In the genomic region with DNA sequence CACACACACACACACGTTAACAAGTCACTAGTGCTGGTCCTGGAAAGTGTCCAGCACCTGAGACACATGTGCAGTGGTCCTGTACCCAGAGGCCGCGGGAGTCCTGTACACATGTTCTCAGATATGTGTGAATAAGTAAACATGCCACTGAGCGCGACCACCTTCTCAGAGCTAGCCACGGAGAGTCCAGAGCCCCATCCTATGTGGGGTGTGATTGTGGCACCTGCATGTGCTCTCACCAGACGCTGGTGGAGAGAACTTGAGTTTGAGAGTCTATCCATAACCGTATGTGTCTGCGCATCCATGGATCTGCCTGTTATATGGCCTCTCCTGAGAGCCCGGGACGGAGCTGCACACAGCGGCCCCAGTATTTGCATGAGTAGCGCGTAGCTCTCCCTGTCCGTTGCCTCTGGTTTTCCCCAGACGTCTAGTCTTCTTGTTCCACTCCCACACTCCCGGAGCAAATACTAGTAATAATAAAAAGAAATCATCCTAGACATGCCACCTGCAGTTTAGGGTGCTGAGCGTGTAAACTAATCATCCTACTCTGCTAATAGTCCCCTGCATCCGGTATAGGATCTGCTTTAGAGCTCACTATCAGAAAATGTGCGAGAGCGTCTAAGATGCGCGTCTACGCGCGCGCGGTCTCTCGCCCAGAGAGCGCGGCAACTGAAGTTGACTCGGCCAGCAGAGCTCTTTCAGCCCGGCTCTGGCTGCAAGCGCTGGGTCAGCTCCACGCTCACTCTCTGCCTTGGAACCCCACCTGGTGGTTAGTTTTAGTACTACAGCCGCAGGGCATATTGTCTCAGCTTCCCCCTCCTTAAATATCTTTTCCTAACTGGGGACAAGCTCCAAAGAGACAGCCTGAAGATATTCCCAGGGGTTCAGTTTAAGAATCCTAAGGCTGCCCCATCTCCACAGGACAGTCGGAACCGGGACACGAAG, we compare ENCODE assay signal across 8 mouse cellular contexts. TPM values are rescaled to one million over a fixed set of nuclear protein-coding genes. Genes with fewer than 3 reads are reported as not detected.
DNase-seq lines count a peak whose midpoint lies in the region; ATAC-seq and TF ChIP-seq lines count a peak whose summit lies in the region.

No protein-coding gene starts in this region.

- peak overlapping the region; percentile 47 for H3K4me3 ChIP-seq in heart, embryonic 11.5 days (ENCODE audit: low read depth, low read length)
- peak overlapping the region; percentile 50 for H3K4me3 ChIP-seq in kidney, embryonic 15.5 days (replicated peaks)
- H3K4me3 ChIP-seq in stomach, embryonic 15.5 days (replicated peaks), result peak overlapping the region; percentile 49; the same call in 1 of the 2 replicates

- no peak overlapping the region for H3K27ac ChIP-seq in heart, embryonic 11.5 days (ENCODE audit: low read depth, low read length)
- H3K27ac ChIP-seq in kidney, embryonic 15.5 days, result no peak overlapping the region
- no peak overlapping the region for H3K27ac ChIP-seq in stomach, embryonic 15.5 days

- peak; percentile 70; the same call in 1 of the 2 replicates for ATAC-seq in erythroblast, adult 5-6 weeks (replicated peaks; ENCODE audit: low FRiP score, poor library complexity, severe bottlenecking)
- no peak for ATAC-seq in heart, embryonic 11.5 days (replicated peaks; ENCODE audit: insufficient number of reproducible peaks, low FRiP score, low TSS enrichment)
- ATAC-seq in kidney, embryonic 15.5 days (replicated peaks; ENCODE audit: low FRiP score), result peak; percentile 69
- peak; percentile 62 for ATAC-seq in stomach, embryonic 15.5 days (ENCODE audit: insufficient read depth, low FRiP score, low read depth)

- H3K9ac ChIP-seq in heart, embryonic 11.5 days (ENCODE audit: low read depth, low read length), result no peak overlapping the region
- H3K9ac ChIP-seq in kidney, embryonic 15.5 days, result no peak overlapping the region
- H3K9ac ChIP-seq in stomach, embryonic 15.5 days, result no peak overlapping the region

- H3K4me2 ChIP-seq in heart, embryonic 11.5 days, result peak overlapping the region; percentile 94
- peak overlapping the region; percentile 89 for H3K4me2 ChIP-seq in kidney, embryonic 15.5 days
- H3K4me2 ChIP-seq in stomach, embryonic 15.5 days, result peak overlapping the region; percentile 94

- no peaks in the 10 kb centered on the region for H3K36me3 ChIP-seq in heart, embryonic 11.5 days (ENCODE audit: control insufficient read depth, insufficient read depth, low read length)
- no peaks in the 10 kb centered on the region for H3K36me3 ChIP-seq in kidney, embryonic 15.5 days
- no peaks in the 10 kb centered on the region for H3K36me3 ChIP-seq in stomach, embryonic 15.5 days

- no peak for TF ChIP-seq POLR2A in brain, embryonic 14.5 days (IDR thresholded peaks at IDR 0.05; ENCODE audit: borderline replicate concordance, extremely low read depth, insufficient read depth, insufficient read length, poor library complexity, severe bottlenecking)

- peak; percentile 92 for TF ChIP-seq CTCF in brain, embryonic 14.5 days (IDR thresholded peaks at IDR 0.05; ENCODE audit: borderline replicate concordance, extremely low read depth, insufficient read depth, insufficient read length)

- DNase-seq in CD4-positive, CD25-positive, alpha-beta regulatory T cell, adult 2 months (ENCODE audit: low read depth, low spot score), result peak; percentile 79
- peak; percentile 90 for DNase-seq in brain, embryonic 14.5 days (ENCODE audit: low read depth)
- peak; percentile 77 for DNase-seq in liver
- peak; percentile 19 to 45 for DNase-seq in natural killer cell, adult 2 months (ENCODE audit: low spot score in 2 of 2)

- H3K27me3 ChIP-seq in heart, embryonic 11.5 days (ENCODE audit: control insufficient read depth, insufficient read depth, low read length), result peaks cover 52% of the 10 kb centered on the region
- H3K27me3 ChIP-seq in kidney, embryonic 15.5 days, result peaks cover 100% of the 10 kb centered on the region
- H3K27me3 ChIP-seq in stomach, embryonic 15.5 days (replicated peaks), result peaks cover 40% of the 10 kb centered on the region

- H3K4me1 ChIP-seq in heart, embryonic 11.5 days (ENCODE audit: control insufficient read depth, insufficient read depth, low read length), result peaks cover 22% of the 10 kb centered on the region
- peaks cover 66% of the 10 kb centered on the region for H3K4me1 ChIP-seq in kidney, embryonic 15.5 days
- peaks cover 46% of the 10 kb centered on the region for H3K4me1 ChIP-seq in stomach, embryonic 15.5 days

- no peaks in the 10 kb centered on the region for H3K9me3 ChIP-seq in heart, embryonic 11.5 days (replicated peaks; ENCODE audit: control insufficient read depth, low read length)
- H3K9me3 ChIP-seq in kidney, embryonic 15.5 days (replicated peaks), result no peaks in the 10 kb centered on the region
- no peaks in the 10 kb centered on the region for H3K9me3 ChIP-seq in stomach, embryonic 15.5 days

- 4% methylated on average over 39 of the region's 39 CpGs for WGBS in heart, embryonic 11.5 days (ENCODE audit: insufficient replicate concordance)
- 4% methylated on average over 39 of the region's 39 CpGs for WGBS in kidney, embryonic 15.5 days
- 3% methylated on average over 39 of the region's 39 CpGs for WGBS in stomach, embryonic 15.5 days

RNA-seq across cellular contexts. Expression of a gene that starts 3.7 kb away (rescaled TPM):
- polyA plus RNA-seq in brain, embryonic 14.5 days (2012; rRNA removed), result 10.0 and 56.1 TPM in 2 replicates
- not detected in 2 replicates for total RNA-seq in erythroblast, adult 5-6 weeks (2015; ENCODE audit: low replicate concordance)
- total RNA-seq in erythroblast, adult 5-6 weeks (2017; ENCODE audit: low replicate concordance), result not detected in 2 replicates
- polyA plus RNA-seq in heart, embryonic 11.5 days (2014; fragmentation: Nextera tagmentation; extraction: Ambion mirVana), result 1.3 and 1.7 TPM in 2 replicates
- polyA plus RNA-seq in kidney, embryonic 15.5 days (2015; fragmentation: Nextera tagmentation; extraction: Ambion mirVana), result 5.7 and 6.4 TPM in 2 replicates
- polyA plus RNA-seq in stomach, embryonic 15.5 days (2015; fragmentation: Nextera tagmentation; extraction: Ambion mirVana), result 2.3 and 2.4 TPM in 2 replicates

Comparison
In these comparisons a context has a peak if more than half of its experiments do, and no peak if none do; other contexts are left out.
1. DNase-seq: peak in every context shown above with its lines; median percentile 90 in brain, embryonic 14.5 days; 79 in CD4-positive, CD25-positive, alpha-beta regulatory T cell, adult 2 months; 77 in liver; 32 in natural killer cell, adult 2 months.